Mouse (Mus musculus): ENCODE measurements around the gene Abca4.

DNA sequence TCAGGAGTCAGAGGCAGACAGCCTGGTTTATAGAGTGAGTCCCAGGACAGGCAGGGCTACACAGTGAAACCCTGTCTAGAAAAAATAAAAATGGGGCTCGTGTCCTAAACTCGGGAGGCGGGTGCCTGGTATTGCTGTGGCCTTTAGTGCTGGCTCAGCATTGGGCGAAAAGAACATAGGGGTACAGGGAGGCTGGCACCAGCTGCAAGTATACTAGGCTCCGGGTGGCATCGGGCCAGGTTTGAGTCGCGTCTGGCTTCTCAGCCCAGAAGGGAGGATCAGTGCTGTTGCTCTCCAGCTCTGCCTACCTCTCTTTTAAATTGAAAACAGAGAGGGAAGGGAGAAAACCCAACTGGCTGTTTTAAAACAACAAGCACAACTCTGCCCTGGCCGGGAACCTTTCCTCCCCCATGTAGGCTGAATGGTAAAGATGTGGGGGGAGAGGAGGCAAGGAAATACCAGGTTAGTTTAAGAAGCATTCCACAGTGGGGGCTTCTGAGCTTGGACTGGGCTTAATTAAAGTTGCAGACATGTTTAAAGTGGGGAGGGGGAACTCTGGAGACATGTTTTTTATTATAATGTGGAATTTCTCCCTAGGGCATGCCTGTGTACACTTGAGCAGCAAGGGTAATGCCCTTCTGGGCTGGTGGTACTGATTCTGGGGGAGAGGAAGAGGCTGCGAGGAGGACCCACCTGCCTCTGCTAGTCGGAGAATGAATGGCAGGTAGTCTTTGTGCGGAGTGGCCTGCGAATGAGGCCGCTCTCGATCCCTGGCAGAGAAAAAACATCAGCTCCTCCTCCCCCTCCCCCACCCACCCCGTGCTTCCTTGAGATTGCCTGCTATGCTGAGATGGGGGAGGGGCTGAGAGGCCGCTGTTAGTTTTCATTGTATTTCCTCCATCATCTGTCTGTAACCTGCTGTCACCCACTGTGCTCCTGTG is 3.9 kb downstream of the Abca4 start:
- no peak for TF ChIP-seq POLR2AphosphoS2 (IDR thresholded peaks at IDR 0.05; ENCODE audit: insufficient read length, low read depth)
- TF ChIP-seq TCF12 (IDR thresholded peaks at IDR 0.05; ENCODE audit: insufficient read depth, poor library complexity, severe bottlenecking), result no peak
- TF ChIP-seq E2F4 (IDR thresholded peaks at IDR 0.05; ENCODE audit: insufficient read depth), result no peak
- no peak for TF ChIP-seq POLR2A (IDR thresholded peaks at IDR 0.05; ENCODE audit: insufficient read length, low read depth)
- no peak for TF ChIP-seq USF1 (IDR thresholded peaks at IDR 0.05; ENCODE audit: low read depth)

All from myocyte (in vitro differentiated cells).